Mouse (Mus musculus): ENCODE data around the gene Tprn. TPM values are rescaled to one million over a fixed set of nuclear protein-coding genes. Genes with fewer than 3 reads are reported as not detected.

Gene Tprn
- total RNA-seq, 2 experiments from 2014 or later, result 13.9 to 14.0 TPM

DNA sequence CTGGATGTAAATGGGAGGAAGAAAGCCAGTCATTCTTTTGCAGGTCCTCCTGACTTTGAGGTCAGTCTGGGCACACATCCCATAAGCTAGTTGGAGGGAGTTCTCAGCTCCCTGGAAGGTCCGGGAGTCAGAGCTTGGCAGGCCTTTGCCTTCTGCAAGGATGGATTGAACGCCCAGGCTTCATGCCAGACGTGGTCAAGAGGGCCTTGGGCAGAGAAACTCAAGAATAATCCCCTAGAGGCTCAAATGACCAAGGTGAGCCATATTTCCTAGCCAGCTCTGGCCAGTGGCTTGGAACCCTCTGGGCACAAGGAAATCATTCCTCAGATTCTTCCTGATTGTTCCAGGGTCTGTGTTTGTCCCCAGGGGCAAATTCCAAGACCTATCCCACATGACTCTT is 2.4 kb downstream of the Tprn start:
- DNase-seq (ENCODE audit: low spot score in 2 of 2), result no peak

DNA sequence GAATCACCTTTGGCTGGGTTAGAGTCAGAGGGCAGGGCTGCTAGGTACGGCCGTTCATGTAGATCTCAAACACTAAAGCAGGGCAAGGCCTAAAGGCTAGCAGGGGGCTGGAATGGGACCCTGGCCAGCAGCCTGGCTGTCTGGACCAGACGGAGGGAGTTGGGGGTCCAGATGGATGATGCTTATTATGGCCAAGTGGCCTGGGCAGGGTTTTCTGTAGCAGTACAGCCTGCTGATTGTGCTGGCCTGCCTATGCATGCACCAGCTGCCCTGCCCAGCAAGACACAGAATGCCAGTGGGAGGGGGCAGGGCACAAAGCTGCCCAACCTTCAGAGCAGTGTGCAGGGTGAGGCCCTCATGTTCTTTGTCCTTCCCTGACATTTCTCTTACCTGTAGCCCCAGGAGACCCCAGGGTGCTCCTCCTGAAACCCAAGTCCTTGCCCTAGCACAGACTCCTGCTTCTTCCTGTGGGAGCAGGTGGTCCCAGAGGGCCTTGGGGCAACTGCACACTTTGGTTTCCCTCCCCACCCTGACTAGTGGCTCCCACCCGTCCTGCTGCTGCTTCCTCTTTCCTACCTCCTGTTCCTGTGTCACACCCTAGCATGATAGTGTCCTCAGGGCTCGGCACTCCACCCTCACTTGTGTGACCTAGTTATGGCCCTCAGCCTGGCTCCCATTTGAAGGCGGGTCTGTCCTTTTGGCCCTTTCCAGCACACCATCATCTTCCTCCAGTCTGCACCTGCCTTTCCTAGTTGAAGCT is 3.7 kb downstream of the Tprn start:
- no peak for DNase-seq (ENCODE audit: low spot score in 2 of 2)

DNA sequence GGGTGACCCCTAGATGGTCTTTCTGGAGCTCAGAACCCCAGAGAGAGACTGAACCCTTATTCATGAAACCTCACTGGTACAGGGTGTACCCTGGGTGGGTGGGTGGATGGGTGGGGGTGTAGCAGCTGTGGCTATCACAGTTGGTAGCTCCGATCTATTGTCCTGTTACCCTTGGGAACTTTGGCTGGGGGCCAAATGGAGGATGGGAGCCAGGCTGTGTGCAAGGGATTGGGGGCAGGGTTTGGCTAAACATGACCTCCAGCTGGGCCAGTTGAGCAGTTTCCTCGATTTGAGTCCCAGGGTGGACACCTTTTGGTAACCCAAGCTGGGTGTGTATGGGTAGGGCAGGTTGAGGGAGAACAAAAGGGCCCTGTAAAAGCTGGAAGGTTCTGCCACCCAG is 4.3 kb downstream of the Tprn start:
- no peak for DNase-seq (ENCODE audit: low spot score in 2 of 2)

DNA sequence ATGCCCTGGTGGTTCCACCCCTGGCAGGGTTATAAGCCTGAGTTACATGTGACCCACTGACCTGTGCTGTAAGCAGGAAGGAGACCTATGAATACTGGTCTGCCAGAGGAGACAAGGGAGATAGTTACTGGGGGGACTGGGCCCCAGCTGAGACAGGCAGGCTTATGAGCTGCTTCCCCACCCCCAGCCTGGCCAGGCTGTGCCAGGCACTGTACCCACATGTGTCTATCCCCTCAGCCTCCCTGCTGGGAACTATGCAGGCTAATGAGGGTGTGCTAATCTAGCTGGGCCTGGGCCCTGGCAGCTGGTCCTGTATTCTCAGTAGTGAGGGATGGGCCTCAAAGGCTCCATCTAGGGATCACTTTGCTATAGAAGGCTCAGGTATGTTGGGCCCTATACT is 4.8 kb downstream of the Tprn start:
- no peak for DNase-seq (ENCODE audit: low spot score in 2 of 2)

DNA sequence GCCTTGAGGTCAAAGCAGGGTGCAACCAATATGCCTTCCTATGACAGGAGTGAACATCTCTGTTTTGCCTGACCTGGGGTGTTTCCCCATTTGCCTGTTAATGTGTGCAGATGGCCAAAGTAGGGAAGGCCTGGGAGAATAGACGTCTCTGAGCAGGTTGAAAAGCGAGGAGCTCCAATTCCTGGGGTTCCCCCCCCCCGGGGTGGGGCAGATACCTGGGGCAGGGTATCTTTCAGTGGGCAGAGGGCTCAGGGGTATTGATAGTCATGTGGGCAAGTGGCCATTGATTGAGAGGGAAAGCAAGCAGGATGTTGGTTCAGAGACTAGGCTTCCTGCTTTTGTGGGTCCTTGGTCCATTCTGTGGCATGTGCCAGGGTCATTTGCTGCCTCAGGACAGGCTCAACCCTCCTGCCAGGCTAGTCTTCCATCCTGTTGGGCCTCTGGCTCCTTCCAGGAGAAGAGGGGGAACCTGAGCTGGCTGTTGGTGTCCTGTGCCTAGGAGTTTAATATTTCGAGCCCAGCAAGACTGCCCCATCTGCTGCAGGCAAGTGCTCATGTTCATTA is 5.4 kb downstream of the Tprn start:
- no peak for DNase-seq (ENCODE audit: low spot score in 2 of 2)

DNA sequence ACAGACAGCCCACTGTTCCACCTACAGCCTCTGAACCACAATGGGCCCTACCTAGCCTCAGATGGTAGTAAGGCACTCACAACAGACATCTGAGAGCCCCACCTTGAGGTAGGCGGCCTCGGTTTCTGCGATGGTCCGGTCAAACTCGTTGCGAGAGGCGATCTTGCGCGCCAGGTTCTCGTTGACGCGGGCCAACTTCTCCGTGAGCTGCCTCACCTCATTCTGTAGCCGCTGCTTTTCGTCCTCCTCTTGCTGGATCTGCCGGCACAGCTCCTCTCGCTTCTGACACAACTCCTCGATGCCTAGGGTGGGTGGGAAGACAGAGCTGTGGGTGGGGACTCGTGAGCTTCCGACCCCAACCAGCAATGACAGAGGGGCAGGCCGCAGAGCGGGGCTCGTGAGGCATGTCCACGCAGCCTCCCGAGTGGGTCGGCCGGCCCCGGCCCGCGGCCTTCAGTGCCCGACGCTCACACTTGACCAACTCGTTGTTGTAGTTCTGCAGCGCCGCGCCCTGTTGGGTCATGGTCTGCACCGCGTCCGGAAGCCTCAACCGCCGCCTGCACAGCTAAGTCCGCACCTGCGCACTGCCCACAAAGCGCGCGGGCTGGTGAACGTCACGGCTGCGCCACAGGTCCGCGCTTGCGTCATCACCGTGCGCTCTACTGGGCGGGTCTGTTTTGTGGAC is 9.6 kb downstream of the Tprn start, which contains the start of the genes Ssna1 and Anapc2:
TSS of gene Ssna1 (minus strand) at position 612 of the 685 bp plus-strand sequence.
TSS of gene Anapc2 (plus strand) at position 652 of the 685 bp plus-strand sequence.
- peak; percentile 98 to 99 for DNase-seq (ENCODE audit: low spot score in 2 of 2)

DNA sequence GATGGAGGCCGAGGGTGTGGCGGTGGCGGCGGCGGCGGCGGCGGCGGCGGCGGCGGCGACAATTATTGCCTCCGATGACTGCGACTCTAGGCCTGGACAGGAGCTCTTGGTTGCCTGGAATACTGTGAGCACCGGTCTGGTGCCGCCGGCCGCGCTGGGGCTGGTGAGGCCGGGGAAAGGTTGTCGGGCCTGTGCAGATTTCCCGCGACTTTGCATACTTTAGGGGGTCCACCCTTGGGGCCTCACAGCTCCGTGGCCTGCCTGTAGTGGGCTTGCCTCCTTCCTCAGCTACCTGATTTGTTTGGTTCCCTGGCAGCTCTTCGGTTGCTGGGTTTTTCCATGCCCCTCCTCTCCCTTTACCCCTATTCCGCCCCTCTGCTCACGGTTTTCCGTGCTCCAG is 10.1 kb downstream of the Tprn start:
- DNase-seq (ENCODE audit: low spot score in 2 of 2), result no peak

DNA sequence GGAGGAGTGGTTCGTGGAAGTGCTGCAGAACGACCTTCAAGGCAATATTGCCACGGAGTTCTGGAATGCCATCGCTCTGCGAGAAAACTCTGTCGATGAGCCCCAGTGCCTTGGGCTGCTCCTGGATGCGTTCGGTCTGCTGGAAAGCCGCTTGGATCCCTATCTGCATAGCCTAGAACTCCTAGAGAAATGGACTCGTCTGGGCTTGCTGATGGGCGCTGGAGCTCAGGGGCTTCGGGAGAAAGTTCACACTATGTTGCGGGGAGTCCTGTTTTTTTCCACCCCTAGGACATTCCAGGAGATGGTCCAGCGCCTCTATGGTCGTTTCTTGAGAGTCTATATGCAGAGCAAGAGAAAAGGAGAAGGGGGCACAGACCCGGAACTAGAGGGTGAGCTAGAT is 10.6 kb downstream of the Tprn start:
- DNase-seq (ENCODE audit: low spot score in 2 of 2), result no peak

DNA sequence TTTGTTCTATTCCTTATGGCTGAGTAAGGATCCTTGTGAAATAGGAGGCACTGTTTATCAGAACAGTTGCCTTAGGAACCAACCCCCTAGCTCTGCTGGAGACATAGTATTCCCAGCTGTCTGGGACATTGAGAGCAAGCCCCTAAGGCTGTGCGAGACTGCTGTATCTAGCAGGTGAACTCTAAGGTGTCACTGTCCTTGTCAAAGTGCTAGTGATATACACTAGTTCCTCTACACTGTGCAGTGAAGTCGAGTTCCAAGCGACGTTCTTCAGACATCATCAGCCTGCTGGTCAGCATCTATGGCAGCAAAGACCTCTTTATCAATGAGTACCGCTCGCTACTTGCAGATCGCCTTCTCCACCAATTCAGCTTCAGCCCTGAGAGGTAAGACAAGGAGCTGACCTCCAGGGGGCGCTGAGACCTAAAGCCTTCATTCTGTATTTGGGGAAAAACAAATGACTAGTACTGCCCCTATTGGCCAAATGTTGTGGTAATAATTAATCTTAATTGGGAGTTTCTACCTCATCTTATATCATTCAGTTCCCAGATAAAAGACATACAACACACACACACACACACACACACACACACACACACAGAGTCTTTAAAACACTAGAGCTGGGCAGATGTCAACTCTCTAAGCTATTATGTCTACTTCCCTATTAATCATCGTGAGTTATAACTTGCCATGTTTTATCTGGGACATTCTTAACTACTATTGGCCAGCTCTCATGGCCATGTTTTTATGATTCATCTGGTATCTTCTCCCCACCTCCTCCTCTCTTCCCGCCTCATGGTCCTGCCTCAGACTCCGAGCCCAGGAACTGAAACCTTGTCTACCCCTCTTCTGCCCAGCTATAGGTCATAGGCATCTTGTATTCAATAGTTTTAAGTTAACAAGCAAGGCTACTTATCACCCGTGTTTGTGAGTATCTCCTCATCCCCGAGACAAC is 16.8 kb downstream of the Tprn start:
- peak; percentile 88 to 89 for DNase-seq (ENCODE audit: low spot score in 2 of 2)

DNA sequence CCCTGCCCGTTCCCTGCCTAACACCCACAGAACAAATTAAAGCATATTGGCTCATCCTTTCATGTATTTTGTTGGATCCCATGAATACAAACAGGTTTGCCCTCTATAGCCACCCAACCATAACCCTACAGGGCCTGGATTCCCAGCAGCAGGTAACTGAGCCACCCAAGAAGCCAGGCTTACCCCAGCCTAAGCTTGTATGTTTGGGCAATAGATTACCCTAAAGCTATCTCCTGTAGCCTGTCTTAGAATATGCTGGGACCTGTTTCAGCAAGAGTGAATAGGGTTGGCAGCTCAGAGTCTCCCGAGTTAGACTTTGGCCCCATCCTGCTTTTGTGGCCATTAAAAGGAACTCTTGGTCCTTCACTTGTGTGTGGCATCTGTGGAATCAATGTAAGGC is 23.1 kb downstream of the Tprn start:
- no peak for DNase-seq (ENCODE audit: low spot score in 2 of 2)

DNA sequence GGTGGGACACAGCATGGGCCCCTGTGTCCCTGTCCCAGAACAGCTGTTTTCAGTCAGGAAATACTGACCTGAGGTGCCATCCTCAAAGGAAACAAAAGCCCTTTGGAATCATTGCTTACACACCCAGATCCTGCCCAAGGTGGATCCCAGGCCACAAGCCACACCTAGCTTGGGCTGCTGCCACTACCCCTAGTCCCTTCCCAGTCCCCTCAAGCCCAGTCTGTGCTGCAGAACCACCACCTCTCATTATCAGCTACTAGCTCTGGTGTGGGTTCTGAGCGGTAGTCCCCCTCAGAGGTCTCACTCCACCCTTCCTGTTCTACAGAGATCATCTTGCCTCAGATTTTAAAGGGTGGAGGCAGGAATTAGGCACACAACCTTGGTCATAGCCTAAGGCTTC is 23.9 kb downstream of the Tprn start:
- no peak for DNase-seq (ENCODE audit: low spot score in 2 of 2)

DNA sequence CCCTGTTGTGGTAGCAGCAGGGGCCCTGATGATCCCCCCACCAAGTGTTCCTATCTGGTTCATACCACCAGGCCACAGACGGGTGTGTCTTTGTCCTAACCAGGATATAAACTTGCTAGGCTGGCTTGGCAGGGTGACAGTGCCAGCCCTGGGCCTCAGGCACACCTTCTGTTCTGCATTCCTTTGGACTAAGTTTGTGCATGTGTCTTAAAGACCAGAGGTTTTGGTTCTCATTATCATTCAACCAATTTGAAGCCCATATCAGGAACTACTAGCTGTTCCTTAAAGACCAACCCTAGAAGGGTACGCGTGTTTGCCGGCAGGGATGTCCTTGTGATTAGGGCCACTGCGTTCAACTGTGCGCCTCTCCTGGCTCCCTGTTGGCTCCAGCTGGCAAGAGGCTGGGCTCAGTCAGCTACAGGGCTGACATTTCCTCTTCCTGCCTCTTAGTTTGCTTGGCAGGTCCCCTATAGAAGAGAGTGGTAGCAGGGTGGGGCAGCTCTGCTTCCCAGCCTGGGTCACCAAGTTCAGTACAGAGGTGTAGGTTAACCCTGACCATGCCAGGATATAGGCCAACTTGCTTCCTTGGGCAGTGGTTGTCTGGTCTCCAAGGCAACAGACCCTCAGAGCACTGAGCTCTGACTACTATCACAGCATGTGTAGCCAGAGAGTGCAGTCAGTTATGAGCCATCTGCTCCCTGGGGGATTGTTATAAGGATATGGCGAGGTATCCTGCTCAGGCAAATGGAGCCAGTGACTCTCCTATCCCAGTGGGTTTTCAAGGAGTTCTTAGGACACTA is 24.6 kb downstream of the Tprn start:
- peak; percentile 43 to 53 for DNase-seq (ENCODE audit: low spot score in 2 of 2)

DNA sequence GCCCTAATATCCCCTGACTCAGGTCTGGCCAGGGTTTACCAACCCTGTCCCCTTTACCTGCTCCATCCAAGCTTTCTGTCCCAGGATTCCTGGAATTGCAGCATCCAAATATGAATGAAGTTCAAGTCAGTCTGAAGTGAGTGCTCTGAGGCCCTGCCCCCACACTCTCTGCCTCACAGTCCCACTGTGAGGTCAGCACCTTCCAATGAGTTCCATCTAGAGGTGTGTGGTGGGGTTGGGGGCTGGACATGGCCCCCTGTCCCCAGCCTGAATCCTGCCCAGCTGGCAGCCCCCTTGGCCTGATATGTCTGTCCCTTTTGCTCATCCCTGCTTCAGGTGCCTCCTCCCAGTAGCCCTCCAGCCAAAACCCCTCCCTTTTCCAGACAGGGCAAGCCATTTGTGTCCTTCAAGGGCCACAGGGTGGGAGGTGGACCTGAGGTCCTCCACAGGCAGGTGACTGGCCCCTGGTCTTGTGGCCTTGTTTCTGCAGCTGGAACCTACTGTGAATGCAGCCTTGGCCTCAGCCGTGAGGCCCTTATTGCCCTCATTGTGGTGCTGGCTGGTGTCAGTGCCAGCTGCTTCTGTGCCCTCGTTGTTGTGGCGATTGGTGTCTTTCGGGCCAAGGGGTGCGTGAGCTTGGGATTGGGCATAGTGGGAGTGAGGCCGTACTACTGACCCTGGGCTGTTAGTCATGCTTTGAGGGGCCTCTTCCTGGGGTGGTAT is 25.7 kb downstream of the Tprn start, which contains the start of gene Tmem210:
TSS of gene Tmem210 (plus strand) at position 219 of the 723 bp plus-strand sequence.
- DNase-seq (ENCODE audit: low spot score in 2 of 2), result peak in 1 of 2 experiments; percentile 25

DNA sequence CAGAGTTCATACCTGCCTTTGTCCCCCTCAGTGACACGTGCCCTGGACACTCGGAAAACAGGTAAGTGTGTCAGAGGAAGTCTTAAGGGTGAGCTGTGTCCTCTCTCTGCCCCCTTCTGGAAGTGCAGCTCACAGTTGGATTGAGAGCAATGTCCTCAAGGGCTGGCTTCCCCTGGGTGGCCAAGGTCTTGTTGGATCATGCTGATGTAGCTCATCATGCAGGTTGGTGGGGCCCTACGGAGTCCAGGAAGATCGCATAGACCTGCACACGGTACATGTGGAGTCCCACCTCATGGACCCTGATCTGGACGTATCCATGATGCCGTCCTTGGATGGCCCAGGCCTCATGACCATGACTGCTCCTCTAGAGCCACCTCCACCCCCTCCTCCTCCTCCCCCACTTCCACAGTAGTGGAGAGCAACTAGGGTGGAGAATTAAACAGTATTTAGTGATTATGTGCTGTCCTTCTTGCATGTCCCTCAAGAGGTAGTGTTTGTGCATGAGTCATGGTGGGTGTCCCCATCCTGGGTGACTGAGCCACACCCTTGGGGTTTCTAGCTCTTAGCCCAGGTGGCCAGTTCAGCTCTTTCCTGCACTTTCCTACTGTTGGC is 26.4 kb downstream of the Tprn start:
- no peak for DNase-seq (ENCODE audit: low spot score in 2 of 2)

DNA sequence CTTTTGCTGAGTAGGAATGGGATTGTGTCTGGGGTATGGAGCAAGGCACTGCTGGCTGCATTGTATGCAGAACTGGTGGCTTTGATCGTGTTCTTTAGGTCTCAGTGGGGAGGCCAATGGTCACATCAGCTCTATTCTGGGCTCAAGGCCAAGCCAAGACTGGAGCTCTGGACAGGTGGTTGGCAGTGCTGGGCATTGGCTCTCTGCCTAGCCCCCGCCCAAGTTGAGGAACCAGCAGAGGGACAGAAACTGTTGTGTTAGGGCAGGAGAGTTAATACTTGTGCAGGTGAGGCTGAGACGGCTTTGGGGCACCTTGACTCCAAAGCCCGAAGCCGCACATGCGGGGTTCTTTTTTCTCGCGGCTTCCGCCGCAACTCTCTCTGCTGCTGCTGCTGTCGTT is 27.2 kb downstream of the Tprn start, which contains the start of gene Lrrc26:
TSS of gene Lrrc26 (plus strand) at position 265 of the 400 bp plus-strand sequence.
- DNase-seq (ENCODE audit: low spot score in 2 of 2), result peak; percentile 24 to 47

DNA sequence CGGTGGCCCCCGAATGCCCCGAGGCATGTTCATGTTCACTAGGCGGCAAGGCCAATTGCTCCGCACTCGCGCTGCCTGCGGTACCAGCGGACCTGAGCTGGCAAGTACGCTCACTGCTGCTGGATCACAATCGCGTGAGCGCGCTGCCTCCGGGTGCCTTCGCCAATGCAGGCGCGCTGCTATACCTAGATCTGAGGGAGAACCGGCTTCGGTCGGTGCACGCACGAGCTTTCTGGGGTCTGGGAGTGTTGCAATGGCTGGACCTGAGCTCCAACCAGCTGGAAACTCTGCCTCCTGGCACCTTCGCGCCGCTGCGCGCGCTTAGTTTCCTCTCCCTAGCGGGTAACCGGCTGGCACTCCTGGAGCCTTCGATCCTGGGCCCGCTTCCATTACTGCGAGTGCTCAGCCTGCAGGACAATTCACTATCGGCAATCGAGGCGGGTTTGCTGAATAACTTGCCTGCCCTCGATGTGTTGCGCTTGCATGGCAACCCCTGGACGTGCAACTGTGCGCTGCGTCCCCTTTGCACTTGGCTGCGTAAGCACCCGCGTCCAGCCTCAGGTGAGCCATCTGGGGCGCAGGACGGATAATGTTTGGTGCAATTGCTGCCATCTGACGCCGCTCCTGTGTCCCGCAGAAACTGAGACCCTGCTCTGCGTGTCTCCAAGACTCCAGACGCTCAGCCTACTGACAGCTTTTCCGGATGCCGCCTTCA is 27.8 kb downstream of the Tprn start:
- peak; percentile 68 to 74 for DNase-seq (ENCODE audit: low spot score in 2 of 2)

DNA sequence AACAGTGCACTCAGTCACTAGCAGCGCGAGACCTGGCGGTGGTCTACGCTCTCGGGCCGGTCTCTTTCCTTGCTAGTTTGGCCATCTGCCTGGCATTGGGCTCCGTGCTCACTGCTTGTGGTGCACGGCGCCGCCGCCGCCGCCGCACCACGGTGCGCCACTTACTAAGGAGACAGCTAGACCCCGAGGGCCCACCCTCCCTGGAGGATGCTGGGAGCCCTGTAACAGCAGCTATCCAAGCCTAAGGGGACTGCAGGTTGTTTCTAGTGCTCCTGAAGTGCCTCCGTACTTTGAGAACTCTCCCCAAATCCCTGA is 28.4 kb downstream of the Tprn start:
- DNase-seq (ENCODE audit: low spot score in 2 of 2), result peak; percentile 59 to 68
